Mouse (Mus musculus) embryonic facial prominence, embryonic 13.5 days (tissue): ENCODE measurements around the gene Gm10112. TPM values are rescaled to one million over a fixed set of nuclear protein-coding genes. Genes with fewer than 3 reads are reported as not detected.

Experiments
- ATAC-seq: fragments of 200-750 bp; cut with Nextera tagmentation; 2 replicates; pipeline ENCODE4 v1.8.0; 2017; ENCODE audit warnings: low read depth; ENCODE audit not compliant: insufficient number of reproducible peaks, insufficient read depth, low FRiP score, low TSS enrichment
- H3K27ac ChIP-seq: fragments of 300-500 bp; sonication (generic); 2 replicates; pipeline ENCODE4 v1.5.1; 2015; ENCODE audit warnings: moderate library complexity, mild to moderate bottlenecking, inconsistent platforms
- H3K27me3 ChIP-seq: fragments of 300-500 bp; sonication (generic); 2 replicates; pipeline ENCODE4 v1.6.1; 2015; ENCODE audit warnings: mild to moderate bottlenecking, inconsistent platforms
- H3K36me3 ChIP-seq: fragments of 300-500 bp; sonication (generic); 2 replicates; pipeline ENCODE4 v1.6.1; 2015; ENCODE audit warnings: mild to moderate bottlenecking, inconsistent platforms
- H3K4me1 ChIP-seq: fragments of 300-500 bp; sonication (generic); 2 replicates; pipeline ENCODE4 v1.6.1; 2015; ENCODE audit warnings: inconsistent platforms
- H3K4me2 ChIP-seq: fragments of 300-500 bp; sonication (generic); 2 replicates; pipeline ENCODE4 v1.6.1; 2015; ENCODE audit warnings: moderate library complexity, mild to moderate bottlenecking, inconsistent platforms
- H3K4me3 ChIP-seq: fragments of 300-500 bp; sonication (generic); 2 replicates; pipeline ENCODE4 v1.5.1; 2015; ENCODE audit warnings: mild to moderate bottlenecking, inconsistent platforms
- H3K9ac ChIP-seq: fragments of 300-500 bp; sonication (generic); 2 replicates; pipeline ENCODE4 v1.6.1; 2015; ENCODE audit warnings: mild to moderate bottlenecking, inconsistent platforms
- H3K9me3 ChIP-seq: fragments of 300-500 bp; sonication (generic); 2 replicates; pipeline ENCODE4 v1.6.1; 2016; ENCODE audit warnings: inconsistent platforms
- WGBS: fragments of 180-500 bp; shearing (Covaris S2); methylation state at CpG from one replicate; pipeline ENCODE4 v1.1.7; 2015; ENCODE audit warnings: mixed read lengths; 5-methylcytosine and 5-hydroxymethylcytosine counted together
- polyA plus RNA-seq: library from polyadenylated mRNA; unstranded; fragments of >200 nt; fragmentation: Nextera tagmentation; extraction: Ambion mirVana; gene quantifications from 2 replicates; pipeline ENCODE4 v1.2.1, GENCODE M21; 2015

The Gm10112 gene
- not detected in 2 replicates for polyA plus RNA-seq

DNA sequence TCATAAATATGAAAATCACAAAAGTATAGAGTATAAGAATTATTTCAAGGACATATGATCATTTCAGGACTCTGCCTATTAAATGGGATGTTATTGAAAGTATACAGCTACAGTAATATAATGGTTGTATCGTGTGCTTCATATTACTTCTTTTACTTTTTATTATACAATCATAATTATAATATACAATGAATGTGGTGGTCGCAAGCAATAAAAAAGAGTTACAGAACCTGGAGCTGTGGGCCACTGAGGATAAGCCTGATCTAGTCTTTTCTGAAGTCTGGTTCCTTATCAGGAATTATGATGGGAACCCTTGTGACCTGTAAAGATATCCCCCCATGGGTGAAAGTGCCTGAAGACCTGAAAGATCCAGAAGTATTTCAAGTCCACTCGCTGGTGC lies at the start of gene Gm10112:
Gm10112 (plus strand) TSS at position 301 of the 400 bp plus-strand sequence.
- H3K27ac ChIP-seq, result no peak within 1 kb of the TSS
- no peak within 1 kb of the TSS for H3K4me2 ChIP-seq
- no peak for ATAC-seq
- H3K9me3 ChIP-seq, result no peaks in the 10 kb centered on the region
- H3K4me1 ChIP-seq, result no peaks in the 10 kb centered on the region
- WGBS, result 84% methylated on average over 3 of the region's 3 CpGs
- H3K4me3 ChIP-seq, result no peak within 1 kb of the TSS
- no peak within 1 kb of the TSS for H3K9ac ChIP-seq
- H3K36me3 ChIP-seq, result no peaks in the 10 kb centered on the region
- no peaks in the 10 kb centered on the region for H3K27me3 ChIP-seq

DNA sequence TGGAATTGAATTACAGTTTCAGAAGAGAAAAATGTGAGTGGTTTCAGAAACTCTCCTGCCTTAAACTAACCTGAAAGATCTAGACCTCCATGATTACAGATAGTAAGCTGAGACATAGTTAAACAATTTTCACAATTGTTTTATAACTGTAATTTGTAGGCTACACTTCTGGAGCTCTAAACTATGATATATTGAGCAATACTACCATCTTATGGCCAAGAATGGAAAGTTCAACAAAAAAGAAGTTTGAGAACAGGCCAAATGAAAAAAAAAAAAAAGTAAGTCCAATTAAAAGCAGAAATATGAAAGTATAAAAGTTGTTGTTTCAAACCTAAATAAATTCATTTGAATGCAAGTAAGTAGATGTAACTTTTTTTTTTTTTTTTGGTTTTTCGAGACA lies 21.4 kb downstream of the Gm10112 start:
- Histone ChIP-seq H3K4me1 (no peaks in the 10 kb centered on the region), H3K4me2 (no peak overlapping the region), H3K9me3 (no peaks in the 10 kb centered on the region), H3K4me3 (no peak overlapping the region), H3K9ac (no peak overlapping the region), H3K27me3 (no peaks in the 10 kb centered on the region), H3K36me3 (no peaks in the 10 kb centered on the region), H3K27ac (no peak overlapping the region)
- WGBS, result 81% methylated on average over 1 of the region's 1 CpGs
- no peak for ATAC-seq

DNA sequence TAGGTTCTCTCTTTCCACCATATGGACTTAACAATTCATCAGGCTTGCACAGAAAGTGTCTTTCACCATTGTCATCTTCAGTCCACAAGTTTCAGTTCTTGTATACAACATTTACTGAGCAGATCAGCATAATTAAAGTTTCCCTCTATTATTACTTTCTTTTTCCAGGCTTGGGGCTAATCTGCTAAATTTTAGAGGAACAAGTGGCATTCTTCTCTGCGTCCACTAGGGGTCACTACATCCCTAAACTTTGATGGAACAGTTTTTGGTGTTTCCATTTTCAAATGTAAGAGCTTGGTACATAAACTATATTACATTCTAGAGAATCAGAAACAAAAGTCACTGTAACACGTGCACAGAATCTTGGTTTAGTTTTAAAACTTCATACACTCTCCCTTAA lies 28.2 kb downstream of the Gm10112 start:
- ATAC-seq, result no peak
- 4% methylated on average over 2 of the region's 2 CpGs for WGBS

DNA sequence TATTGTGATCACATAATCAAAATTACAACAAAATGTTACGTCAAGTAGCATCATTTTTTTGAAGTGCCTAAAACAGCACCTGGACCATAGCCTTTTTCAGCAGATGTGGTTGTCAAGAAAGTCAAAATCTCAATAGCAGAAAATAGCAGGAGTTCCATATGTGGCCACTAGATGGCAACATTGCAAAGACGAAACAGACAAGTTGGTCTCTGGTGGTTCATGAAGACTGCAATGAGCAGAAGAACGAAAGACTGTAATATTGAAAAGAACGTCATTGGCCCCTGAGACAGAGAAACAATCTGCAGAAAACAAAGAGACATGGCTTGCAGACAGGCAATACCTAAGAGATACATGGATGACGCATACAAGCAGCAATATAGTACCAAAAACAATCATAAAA lies 42.1 kb downstream of the Gm10112 start:
- H3K27ac ChIP-seq, result no peak overlapping the region
- H3K9me3 ChIP-seq, result no peaks in the 10 kb centered on the region
- no peaks in the 10 kb centered on the region for H3K27me3 ChIP-seq
- 12% methylated on average over 5 of the region's 5 CpGs for WGBS
- no peak overlapping the region for H3K4me3 ChIP-seq
- ATAC-seq, result no peak
- H3K36me3 ChIP-seq, result no peaks in the 10 kb centered on the region
- H3K9ac ChIP-seq, result no peak overlapping the region
- H3K4me2 ChIP-seq, result no peak overlapping the region
- H3K4me1 ChIP-seq, result no peaks in the 10 kb centered on the region

More for the DNA sequence above, 28.2 kb downstream of the Gm10112 start:
- H3K27ac ChIP-seq, result no peak overlapping the region
- H3K9ac ChIP-seq, result no peak overlapping the region
- H3K4me3 ChIP-seq, result no peak overlapping the region
- no peaks in the 10 kb centered on the region for H3K27me3 ChIP-seq
- H3K4me2 ChIP-seq, result no peak overlapping the region
- H3K4me1 ChIP-seq, result no peaks in the 10 kb centered on the region
- no peaks in the 10 kb centered on the region for H3K9me3 ChIP-seq
- no peaks in the 10 kb centered on the region for H3K36me3 ChIP-seq

Other genes starting within 250 kb of the Gm10112 start
- not detected in 2 replicates for gene Cylc1, start 57.9 kb upstream of the Gm10112 start, polyA plus RNA-seq